ENCODE assay signal across 21 mouse cellular contexts in the genomic region with DNA sequence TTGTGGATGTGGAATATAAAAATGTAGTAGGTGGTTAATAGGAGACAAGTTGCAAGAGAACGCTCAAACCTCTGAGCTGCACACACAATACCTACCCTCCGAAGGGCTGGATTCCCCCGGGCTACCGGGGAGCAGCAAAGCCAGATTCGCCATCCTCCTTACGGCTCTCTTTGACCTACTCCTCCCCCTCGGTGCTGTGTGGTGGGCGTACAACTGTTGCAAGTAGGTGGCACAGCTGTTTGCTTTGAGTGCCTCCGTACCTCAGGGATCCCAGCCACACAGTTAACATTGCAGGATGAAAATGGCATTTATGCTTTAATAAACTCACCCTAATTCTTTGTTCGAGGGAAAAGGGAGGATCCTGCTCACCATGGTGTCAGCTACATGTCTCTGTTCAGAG.
DNase-seq lines count a peak whose midpoint lies in the region; ATAC-seq lines count a peak whose summit lies in the region.
"Had no signal": no experiment of that assay in that cellular context is flagged by ENCODE, and none has a peak within 500 bp of the region (broad histone marks: within the 10 kb centered on the region; RNA-seq: fewer than 3 reads in every experiment).

No protein-coding gene starts in this region.

- no peak overlapping the region for H3K4me2 ChIP-seq in midbrain, embryonic 13.5 days (replicated peaks)
- H3K4me2 ChIP-seq in midbrain, embryonic 14.5 days (ENCODE audit: low read length): no peak overlapping the region
- H3K4me2 ChIP-seq: kidney, embryonic 15.5 days; stomach, embryonic 15.5 days had no signal

- no peaks in the 10 kb centered on the region for H3K4me1 ChIP-seq in midbrain, embryonic 13.5 days (replicated peaks)
- H3K4me1 ChIP-seq in midbrain, embryonic 14.5 days (ENCODE audit: control insufficient read depth, insufficient read depth, low read length): no peaks in the 10 kb centered on the region
- H3K4me1 ChIP-seq: forebrain, embryonic 10.5 days; heart, embryonic 10.5 days; kidney, embryonic 15.5 days; stomach, embryonic 15.5 days had no signal

- peak; percentile 8 for DNase-seq in layer of hippocampus, adult 11-12 months (ENCODE audit: low spot score)
- no peak for DNase-seq in layer of hippocampus, adult 9-10 months (ENCODE audit: low spot score)
- DNase-seq in midbrain, embryonic 14.5 days: no peak
- DNase-seq in right cerebral cortex, adult 2 months (ENCODE audit: low spot score in 2 of 2): peak; percentile 12 to 18
- DNase-seq in right cerebral cortex, postnatal 25 days: no peak
- DNase-seq: adrenal gland, adult 2 months; cerebellum, adult 18-20 months; cerebellum, postnatal 14 days; gastrocnemius, adult 2 months; kidney, adult 11 months; kidney, postnatal 4 days; left cerebral cortex, postnatal 4 days; thymus, adult 2 months; thymus, postnatal 4 days had no signal

- ATAC-seq in midbrain, embryonic 13.5 days: peak; percentile 56; the same call in 1 of the 2 replicates
- ATAC-seq in midbrain, embryonic 14.5 days (ENCODE audit: low FRiP score, low TSS enrichment): no peak
- no peak for ATAC-seq in granulocyte monocyte progenitor cell, adult 5-6 weeks (replicated peaks; ENCODE audit: poor library complexity, severe bottlenecking)

- H3K9me3 ChIP-seq in midbrain, embryonic 13.5 days: no peaks in the 10 kb centered on the region
- no peaks in the 10 kb centered on the region for H3K9me3 ChIP-seq in midbrain, embryonic 14.5 days (ENCODE audit: control insufficient read depth, low read length)
- H3K9me3 ChIP-seq: forebrain, embryonic 10.5 days; heart, embryonic 10.5 days; kidney, embryonic 15.5 days; stomach, embryonic 15.5 days had no signal

- no peaks in the 10 kb centered on the region for H3K27me3 ChIP-seq in midbrain, embryonic 13.5 days
- no peaks in the 10 kb centered on the region for H3K27me3 ChIP-seq in midbrain, embryonic 14.5 days (ENCODE audit: control insufficient read depth, insufficient read depth, low read length)
- H3K27me3 ChIP-seq: kidney, embryonic 15.5 days; stomach, embryonic 15.5 days had no signal

- H3K36me3 ChIP-seq in midbrain, embryonic 13.5 days: no peaks in the 10 kb centered on the region
- H3K36me3 ChIP-seq in midbrain, embryonic 14.5 days (ENCODE audit: control insufficient read depth, insufficient read depth, low read length): no peaks in the 10 kb centered on the region
- H3K36me3 ChIP-seq: forebrain, embryonic 10.5 days; heart, embryonic 10.5 days; kidney, embryonic 15.5 days; stomach, embryonic 15.5 days had no signal

- H3K9ac ChIP-seq in midbrain, embryonic 13.5 days (replicated peaks): no peak overlapping the region
- H3K9ac ChIP-seq in midbrain, embryonic 14.5 days (replicated peaks; ENCODE audit: low read length): no peak overlapping the region
- H3K9ac ChIP-seq: kidney, embryonic 15.5 days; stomach, embryonic 15.5 days had no signal

- H3K4me3 ChIP-seq in midbrain, embryonic 13.5 days (replicated peaks): no peak overlapping the region
- no peak overlapping the region for H3K4me3 ChIP-seq in midbrain, embryonic 14.5 days (replicated peaks; ENCODE audit: low read depth, low read length)
- H3K4me3 ChIP-seq: forebrain, embryonic 10.5 days; gastrocnemius, adult 2 months; heart, embryonic 10.5 days; kidney, embryonic 15.5 days; stomach, embryonic 15.5 days had no signal

- WGBS in midbrain, embryonic 13.5 days: 66% methylated on average over 10 of the region's 10 CpGs
- 69% methylated on average over 10 of the region's 10 CpGs for WGBS in midbrain, embryonic 14.5 days

- H3K27ac ChIP-seq in midbrain, embryonic 13.5 days: no peak overlapping the region
- no peak overlapping the region for H3K27ac ChIP-seq in midbrain, embryonic 14.5 days (replicated peaks; ENCODE audit: low read depth, low read length)
- H3K27ac ChIP-seq: forebrain, embryonic 10.5 days; gastrocnemius, adult 2 months; heart, embryonic 10.5 days; kidney, embryonic 15.5 days; macrophage; stomach, embryonic 15.5 days had no signal

Comparison
In these comparisons a context has a peak if more than half of its experiments do, and no peak if none do; other contexts are left out.
1. DNase-seq: peak in layer of hippocampus, adult 11-12 months (single experiment) and right cerebral cortex, adult 2 months (2 of 2); none in layer of hippocampus, adult 9-10 months (single experiment), midbrain, embryonic 14.5 days (single experiment) and right cerebral cortex, postnatal 25 days (single experiment).